Mouse (Mus musculus): ENCODE results near the gene Adamts3. TPM values are rescaled to one million over a fixed set of nuclear protein-coding genes. Genes with fewer than 3 reads are reported as not detected.

Gene Adamts3
- total and polyA plus RNA-seq, 3 experiments: 11.4 to 15.7 TPM; not detected in 1

DNA sequence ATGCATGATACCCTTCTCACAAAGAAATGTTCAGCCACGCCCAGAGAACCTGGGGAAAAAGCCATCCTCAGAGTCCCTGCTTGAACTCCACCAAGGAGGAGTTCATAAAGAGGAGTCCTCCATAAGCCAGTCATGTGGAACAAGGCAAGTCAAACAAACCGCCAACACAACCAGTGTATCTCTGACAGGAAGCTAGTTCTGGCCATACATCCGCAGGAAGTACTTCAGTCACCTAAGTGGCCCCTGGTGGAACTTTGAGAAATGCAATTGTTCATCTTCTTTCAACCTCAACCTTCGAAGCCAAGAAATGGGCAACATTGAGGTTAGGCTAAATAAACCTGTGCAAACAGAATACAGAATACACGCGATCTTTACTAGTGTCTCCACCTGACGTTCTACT lies 39.7 kb downstream of the Adamts3 start:
- Histone ChIP-seq H3K79me2 (ENCODE audit: control insufficient read depth, insufficient read depth, low read length, poor library complexity) (no peaks in the 10 kb centered on the region), H3K27me3 (ENCODE audit: control insufficient read depth in 1 of 2, insufficient read depth in 2 of 2, low read length in 2 of 2) (no peaks in the 10 kb centered on the region), H3K27ac (ENCODE audit: control insufficient read depth, low read depth, low read length) (no peak overlapping the region), H3K9me3 (replicated peaks; ENCODE audit: insufficient read depth, low read length) (no peaks in the 10 kb centered on the region), H3K9ac (ENCODE audit: control insufficient read depth, low read depth, low read length, poor library complexity, severe bottlenecking) (no peak overlapping the region), H3K36me3 (ENCODE audit: control insufficient read depth in 1 of 2, insufficient read depth in 2 of 2, low read length in 2 of 2) (no peaks in the 10 kb centered on the region; a peak in 2 of 4 replicates), H3K4me3 (ENCODE audit: control insufficient read depth in 1 of 2, insufficient read depth in 1 of 2, low read depth in 2 of 2, low read length in 2 of 2) (no peak overlapping the region), H3K4me1 (ENCODE audit: control insufficient read depth in 1 of 2, insufficient read depth in 2 of 2, low read length in 2 of 2) (0 out of 4 replicates have a peak, but pooled peaks cover 0 to 5% of the 10 kb centered on the region in 2 experiments)
- TF ChIP-seq ZKSCAN1 (IDR thresholded peaks at IDR 0.05; ENCODE audit: low read depth, low read length) (no peak), ZMIZ1 (IDR thresholded peaks at IDR 0.05; ENCODE audit: low read depth, low read length) (no peak), EP300 (IDR thresholded peaks at IDR 0.05; ENCODE audit: low read depth in 1 of 2, low read length in 2 of 2) (no peak), MAX (IDR thresholded peaks at IDR 0.05; ENCODE audit: low read length) (no peak), RAD21 (IDR thresholded peaks at IDR 0.05; ENCODE audit: low read depth, low read length) (no peak), MYC (IDR thresholded peaks at IDR 0.05; ENCODE audit: low read depth, low read length) (no peak), JUND (IDR thresholded peaks at IDR 0.05; ENCODE audit: low read depth, low read length) (no peak), RCOR1 (IDR thresholded peaks at IDR 0.05; ENCODE audit: low read depth, low read length) (no peak), ETS1 (IDR thresholded peaks at IDR 0.05; ENCODE audit: low read depth, low read length) (no peak), USF1 (IDR thresholded peaks at IDR 0.05; ENCODE audit: low read depth, low read length) (no peak), BHLHE40 (IDR thresholded peaks at IDR 0.05; ENCODE audit: borderline replicate concordance, low read depth, low read length) (no peak), POLR2A (IDR thresholded peaks at IDR 0.05; ENCODE audit: control insufficient read depth in 1 of 2, insufficient read depth in 1 of 2, low read depth in 1 of 2, low read length in 2 of 2, poor library complexity in 1 of 2) (no peak), TAL1 (IDR thresholded peaks at IDR 0.05; ENCODE audit: low read length) (no peak), SMC3 (IDR thresholded peaks at IDR 0.05; ENCODE audit: low read depth, low read length) (no peak), TBP (IDR thresholded peaks at IDR 0.05; ENCODE audit: low read depth, low read length) (no peak), MXI1 (IDR thresholded peaks at IDR 0.05; ENCODE audit: low read depth, low read length) (no peak)
- no peak for DNase-seq (ENCODE audit: low read depth, low spot score)

DNA sequence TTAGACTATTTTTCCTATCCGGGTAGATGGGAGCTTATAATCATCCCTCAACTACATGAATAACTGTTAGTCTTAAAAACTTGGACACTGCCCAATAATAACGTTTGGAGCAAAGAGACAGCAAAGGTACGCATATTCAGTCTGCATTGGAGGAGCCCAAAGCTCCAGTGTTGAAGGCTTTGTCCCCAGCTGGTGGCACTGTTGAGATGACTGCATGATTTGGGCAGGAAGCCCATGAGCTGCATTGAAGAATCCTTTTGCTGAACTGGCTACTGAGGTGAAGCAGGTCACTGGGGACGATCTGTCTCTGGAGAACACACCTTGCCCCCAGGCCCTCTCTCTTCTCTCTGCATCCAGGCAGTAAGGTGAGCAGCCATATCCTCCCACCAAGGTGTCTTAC lies 43.5 kb downstream of the Adamts3 start:
- Histone ChIP-seq H3K9ac (ENCODE audit: control insufficient read depth, low read depth, low read length, poor library complexity, severe bottlenecking) (no peak overlapping the region), H3K79me2 (ENCODE audit: control insufficient read depth, insufficient read depth, low read length, poor library complexity) (no peaks in the 10 kb centered on the region), H3K27ac (ENCODE audit: control insufficient read depth, low read depth, low read length) (no peak overlapping the region), H3K4me3 (ENCODE audit: control insufficient read depth in 1 of 2, insufficient read depth in 1 of 2, low read depth in 2 of 2, low read length in 2 of 2) (no peak overlapping the region), H3K36me3 (ENCODE audit: control insufficient read depth in 1 of 2, insufficient read depth in 2 of 2, low read length in 2 of 2) (no peaks in the 10 kb centered on the region; a peak in 2 of 4 replicates), H3K4me1 (ENCODE audit: control insufficient read depth in 1 of 2, insufficient read depth in 2 of 2, low read length in 2 of 2) (0 out of 4 replicates have a peak, but pooled peaks cover 0 to 5% of the 10 kb centered on the region in 2 experiments), H3K9me3 (replicated peaks; ENCODE audit: insufficient read depth, low read length) (no peaks in the 10 kb centered on the region), H3K27me3 (ENCODE audit: control insufficient read depth in 1 of 2, insufficient read depth in 2 of 2, low read length in 2 of 2) (no peaks in the 10 kb centered on the region)
- TF ChIP-seq RAD21 (IDR thresholded peaks at IDR 0.05; ENCODE audit: low read depth, low read length): peak; percentile 5
- TF ChIP-seq KAT2A (conservative IDR thresholded peaks at IDR 0.05; ENCODE audit: low read depth, low read length): no peak
- TF ChIP-seq CTCF (IDR thresholded peaks at IDR 0.05 in 2 of 3, conservative IDR thresholded peaks at IDR 0.05 in 1 of 3; ENCODE audit: control insufficient read depth in 1 of 3, insufficient read depth in 1 of 3, low read depth in 2 of 3, low read length in 3 of 3, poor library complexity in 1 of 3, severe bottlenecking in 1 of 3): peak in 2 of 3 experiments; percentile 15 to 22; a peak in 1 of 6 replicates
- no peak for TF ChIP-seq MYC (IDR thresholded peaks at IDR 0.05; ENCODE audit: low read depth, low read length)
- DNase-seq (ENCODE audit: low read depth, low spot score): peak; percentile 21

All from MEL (cell line).